Mouse (Mus musculus): ENCODE measurements around the gene Ugt3a1. TPM values are rescaled to one million over a fixed set of nuclear protein-coding genes. Genes with fewer than 3 reads are reported as not detected.

The Ugt3a1 gene
- polyA plus RNA-seq, 1 experiment from 2014 or later: not detected

DNA sequence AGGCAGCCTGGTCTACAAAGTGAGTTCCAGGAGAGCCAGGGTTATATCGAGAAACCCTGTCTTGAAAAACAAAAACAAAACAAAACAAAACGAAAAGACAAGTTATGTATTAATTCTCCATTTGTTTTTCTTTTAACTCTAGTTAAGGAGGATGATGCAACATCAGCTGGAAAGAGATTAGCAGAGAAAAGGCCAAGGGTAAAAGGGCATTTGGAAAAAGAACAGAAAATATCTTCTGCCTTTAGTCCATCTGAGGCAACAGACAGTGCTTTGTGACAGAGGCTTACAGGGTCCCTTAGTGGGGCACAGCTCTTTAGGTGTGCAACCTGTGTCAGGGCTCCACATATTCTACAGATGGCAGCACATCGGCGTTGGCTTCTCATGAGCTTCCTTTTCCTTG lies 58.7 kb downstream of the Ugt3a1 start, which contains the start of gene Ugt3a2:
TSS of gene Ugt3a2 (plus strand) at position 210 of the 400 bp plus-strand sequence.
- Histone ChIP-seq H3K9ac (no peak within 1 kb of the TSS), H3K36me3 (no peaks in the 10 kb centered on the region), H3K9me3 (no peaks in the 10 kb centered on the region), H3K4me2 (no peak within 1 kb of the TSS), H3K27ac (replicated peaks) (no peak within 1 kb of the TSS), H3K4me1 (no peaks in the 10 kb centered on the region), H3K27me3 (replicated peaks) (no peaks in the 10 kb centered on the region), H3K4me3 (no peak within 1 kb of the TSS)
- no peak for ATAC-seq (ENCODE audit: extremely low read depth, insufficient number of reproducible peaks, low FRiP score, low TSS enrichment)
- 73% methylated on average over 4 of the region's 4 CpGs for WGBS

DNA sequence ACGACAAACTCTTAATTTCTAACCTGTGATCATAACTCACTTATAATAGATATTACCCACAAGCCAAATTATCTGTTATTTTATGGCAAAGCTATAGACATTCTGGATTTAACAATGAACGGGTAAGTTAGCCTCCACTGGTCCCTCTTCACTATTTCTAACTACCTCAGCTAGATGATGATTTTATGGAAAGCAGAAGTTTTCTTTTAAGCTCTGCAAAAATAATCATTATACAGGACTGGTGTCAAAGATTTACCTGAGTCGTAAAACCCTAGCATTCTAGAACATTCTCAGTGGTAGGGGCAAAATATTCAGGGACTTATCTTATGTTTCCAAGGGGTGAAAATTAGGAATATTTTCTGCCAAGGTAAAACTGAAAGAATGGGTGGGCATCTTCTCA lies 59.9 kb downstream of the Ugt3a1 start:
- no peaks in the 10 kb centered on the region for H3K27me3 ChIP-seq (replicated peaks)
- H3K4me1 ChIP-seq: no peaks in the 10 kb centered on the region
- H3K4me3 ChIP-seq: no peak overlapping the region
- H3K4me2 ChIP-seq: no peak overlapping the region
- H3K9me3 ChIP-seq: no peaks in the 10 kb centered on the region
- 72% methylated on average over 3 of the region's 3 CpGs for WGBS
- H3K27ac ChIP-seq (replicated peaks): no peak overlapping the region
- no peaks in the 10 kb centered on the region for H3K36me3 ChIP-seq
- H3K9ac ChIP-seq: no peak overlapping the region
- no peak for ATAC-seq (ENCODE audit: extremely low read depth, insufficient number of reproducible peaks, low FRiP score, low TSS enrichment)

DNA sequence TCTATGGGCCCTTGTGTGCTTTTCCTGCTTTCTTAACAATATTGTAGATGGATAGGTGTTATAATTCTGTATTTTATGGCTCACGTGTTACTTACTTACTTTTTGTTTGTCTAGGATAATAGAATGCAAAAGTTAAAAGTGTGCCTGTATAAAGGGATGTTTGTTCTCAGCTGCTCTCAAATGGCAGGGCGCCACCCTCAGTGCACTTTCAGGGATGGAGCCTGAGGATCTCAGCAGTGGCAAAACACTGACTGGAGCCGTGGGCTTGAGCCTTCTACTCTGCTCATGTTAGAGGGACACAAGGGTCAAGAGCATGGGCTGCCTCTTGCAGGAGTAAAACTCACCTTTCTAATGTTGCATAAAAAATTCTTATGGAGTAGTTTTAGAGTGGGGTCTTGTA lies 60.3 kb downstream of the Ugt3a1 start:
- no peak overlapping the region for H3K4me2 ChIP-seq
- H3K9ac ChIP-seq: no peak overlapping the region
- no peaks in the 10 kb centered on the region for H3K27me3 ChIP-seq (replicated peaks)
- 61% methylated on average over 3 of the region's 3 CpGs for WGBS
- H3K9me3 ChIP-seq: no peaks in the 10 kb centered on the region
- no peaks in the 10 kb centered on the region for H3K36me3 ChIP-seq
- no peak overlapping the region for H3K4me3 ChIP-seq
- no peak for ATAC-seq (ENCODE audit: extremely low read depth, insufficient number of reproducible peaks, low FRiP score, low TSS enrichment)
- no peak overlapping the region for H3K27ac ChIP-seq (replicated peaks)
- H3K4me1 ChIP-seq: no peaks in the 10 kb centered on the region

DNA sequence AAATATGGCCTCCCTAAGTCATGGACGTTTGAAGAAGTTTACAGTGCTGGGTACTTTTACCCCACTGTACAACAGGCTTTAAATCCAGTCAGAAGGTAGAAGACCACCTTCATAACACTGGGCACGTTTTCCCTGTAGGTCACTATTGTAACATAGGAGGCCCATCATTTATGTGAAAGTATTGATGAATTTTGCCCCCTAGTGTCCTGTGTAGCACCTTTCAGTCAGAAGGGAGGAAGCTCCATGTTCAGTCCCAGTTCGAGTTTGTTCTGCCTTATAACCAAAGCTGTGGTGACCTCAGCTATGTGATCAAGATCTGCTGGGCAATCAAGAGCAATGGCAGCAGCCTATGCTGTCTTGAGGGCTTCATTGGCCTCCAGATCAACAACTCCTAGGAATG lies 72.1 kb downstream of the Ugt3a1 start:
- no peaks in the 10 kb centered on the region for H3K27me3 ChIP-seq (replicated peaks)
- H3K27ac ChIP-seq (replicated peaks): no peak overlapping the region
- 41% methylated on average over 3 of the region's 3 CpGs for WGBS
- no peak overlapping the region for H3K9ac ChIP-seq
- H3K4me2 ChIP-seq: no peak overlapping the region
- no peaks in the 10 kb centered on the region for H3K9me3 ChIP-seq
- H3K4me3 ChIP-seq: no peak overlapping the region
- no peaks in the 10 kb centered on the region for H3K4me1 ChIP-seq
- H3K36me3 ChIP-seq: no peaks in the 10 kb centered on the region
- no peak for ATAC-seq (ENCODE audit: extremely low read depth, insufficient number of reproducible peaks, low FRiP score, low TSS enrichment)

DNA sequence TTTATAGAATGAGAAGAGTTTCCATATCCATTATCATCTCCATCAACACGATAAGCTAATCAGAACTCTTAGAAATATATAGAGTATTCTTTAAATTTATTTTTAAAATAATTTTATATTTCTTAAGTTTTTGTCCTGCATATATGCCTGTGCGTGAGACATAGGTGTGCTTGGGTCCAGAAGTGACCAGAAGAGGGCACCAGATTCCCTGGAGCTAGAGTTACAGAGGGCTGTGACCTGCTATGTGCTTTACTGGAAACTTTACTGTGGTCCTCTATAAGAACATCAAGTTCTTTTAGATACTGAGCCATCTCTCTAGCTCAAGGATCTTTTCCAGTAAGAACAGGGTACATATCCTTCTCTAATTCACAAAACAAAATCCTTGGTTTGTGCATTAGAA lies 86.1 kb downstream of the Ugt3a1 start:
- Histone ChIP-seq H3K4me2 (no peak overlapping the region), H3K27me3 (replicated peaks) (no peaks in the 10 kb centered on the region), H3K36me3 (no peaks in the 10 kb centered on the region), H3K9ac (no peak overlapping the region), H3K9me3 (0 out of 2 replicates have a peak, but pooled peaks cover under 1% of the 10 kb centered on the region), H3K27ac (replicated peaks) (no peak overlapping the region), H3K4me1 (no peaks in the 10 kb centered on the region), H3K4me3 (no peak overlapping the region)
- WGBS: 46% methylated on average over 2 of the region's 2 CpGs
- no peak for ATAC-seq (ENCODE audit: extremely low read depth, insufficient number of reproducible peaks, low FRiP score, low TSS enrichment)

Other genes with a start within 250 kb of the Ugt3a1 start
- 45.2 and 48.8 TPM in 2 replicates for gene Nadk2, start 205.6 kb upstream of the Ugt3a1 start, polyA plus RNA-seq (2015; fragmentation: Nextera tagmentation; extraction: Ambion mirVana)
- gene Lmbrd2, start 136.3 kb upstream of the Ugt3a1 start, polyA plus RNA-seq (2015; fragmentation: Nextera tagmentation; extraction: Ambion mirVana): 1.4 and 1.7 TPM in 2 replicates
- gene Skp2, start 121.5 kb upstream of the Ugt3a1 start, polyA plus RNA-seq (2015; fragmentation: Nextera tagmentation; extraction: Ambion mirVana): 29.3 and 29.4 TPM in 2 replicates
- not detected in 2 replicates for gene Ugt3a2, start 58.7 kb downstream of the Ugt3a1 start, polyA plus RNA-seq (2015; fragmentation: Nextera tagmentation; extraction: Ambion mirVana)
- 0.20 and 0.27 TPM in 2 replicates for gene Capsl, start 159.1 kb downstream of the Ugt3a1 start, polyA plus RNA-seq (2015; fragmentation: Nextera tagmentation; extraction: Ambion mirVana)

Measured in heart, embryonic 13.5 days (tissue).